Mouse (Mus musculus): ENCODE results near the gene Camta1. TPM values are rescaled to one million over a fixed set of nuclear protein-coding genes. Genes with fewer than 3 reads are reported as not detected.

Gene Camta1
- total and polyA plus RNA-seq, 2 experiments = 2.7 to 6.1 TPM

DNA sequence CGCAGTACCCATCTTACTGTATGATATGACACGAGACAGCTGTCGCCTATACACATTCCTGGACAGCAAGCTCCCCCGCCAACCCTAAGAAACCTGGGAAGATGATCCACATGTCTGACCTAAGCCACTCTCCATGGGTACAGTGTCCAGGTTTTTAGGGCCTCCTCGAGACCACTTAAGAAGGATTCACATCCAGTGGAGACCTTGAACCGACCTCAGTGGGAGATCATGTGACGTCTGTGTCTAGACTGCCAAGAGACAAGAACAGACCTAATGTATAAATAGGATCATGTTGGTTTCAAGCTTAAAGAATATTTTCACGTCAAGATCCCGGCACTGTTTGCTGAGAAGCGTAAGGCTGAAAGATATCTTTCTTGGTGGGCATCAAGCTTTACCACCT lies 757.5 kb downstream of the Camta1 start:
- TF ChIP-seq POLR2A (IDR thresholded peaks at IDR 0.05; ENCODE audit: extremely low read depth, insufficient read depth, low read length) (no peak), CTCF (IDR thresholded peaks at IDR 0.05; ENCODE audit: low read depth, low read length) (no peak)

DNA sequence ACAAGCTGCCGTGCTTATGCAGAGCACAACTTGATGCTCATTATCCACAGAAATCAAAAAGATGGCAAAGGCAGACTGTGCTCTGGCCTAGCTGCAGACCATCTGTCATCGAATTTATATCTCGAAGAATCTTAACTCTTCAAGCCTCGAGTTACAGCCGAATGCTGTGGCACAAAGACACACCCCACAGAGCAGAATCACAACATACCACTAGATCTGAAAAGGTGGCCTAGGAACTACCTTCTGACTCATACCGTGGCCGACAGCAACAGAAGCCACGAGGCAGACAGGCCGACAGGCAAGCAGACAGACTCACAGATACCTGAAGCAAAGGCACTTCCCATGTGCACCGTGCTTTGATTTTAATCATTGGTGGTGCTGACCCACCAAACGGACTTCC lies 758.0 kb downstream of the Camta1 start:
- Histone ChIP-seq H3K79me2 (ENCODE audit: control insufficient read depth, insufficient read depth, low read length) (no peaks in the 10 kb centered on the region), H3K27ac (replicated peaks; ENCODE audit: insufficient read depth, low read depth, low read length) (no peak overlapping the region), H3K4me1 (ENCODE audit: control insufficient read depth, insufficient read depth, low read length) (peaks cover 2% of the 10 kb centered on the region; the same call in 1 of the 2 replicates), H3K36me3 (ENCODE audit: control insufficient read depth, insufficient read depth, low read length) (no peaks in the 10 kb centered on the region), H3K27me3 (ENCODE audit: control insufficient read depth, insufficient read depth, low read length) (peaks cover 11% of the 10 kb centered on the region), H3K4me3 (ENCODE audit: insufficient read depth, low read depth, low read length) (no peak overlapping the region), H3K9ac (ENCODE audit: low read depth, low read length) (no peak overlapping the region)
- DNase-seq (ENCODE audit: extremely low read depth, low read depth, low spot score) = no peak
- TF ChIP-seq CTCF (IDR thresholded peaks at IDR 0.05; ENCODE audit: low read depth, low read length) (no peak), POLR2A (IDR thresholded peaks at IDR 0.05; ENCODE audit: extremely low read depth, insufficient read depth, low read length) (no peak)
- 83% methylated on average over 11 of the region's 11 CpGs for WGBS

More for the DNA sequence above, 757.5 kb downstream of the Camta1 start:
- 83% methylated on average over 10 of the region's 10 CpGs for WGBS
- no peak overlapping the region for H3K27ac ChIP-seq (replicated peaks; ENCODE audit: insufficient read depth, low read depth, low read length)
- H3K36me3 ChIP-seq (ENCODE audit: control insufficient read depth, insufficient read depth, low read length) = no peaks in the 10 kb centered on the region
- no peaks in the 10 kb centered on the region for H3K79me2 ChIP-seq (ENCODE audit: control insufficient read depth, insufficient read depth, low read length)
- peaks cover 11% of the 10 kb centered on the region for H3K27me3 ChIP-seq (ENCODE audit: control insufficient read depth, insufficient read depth, low read length)
- H3K9ac ChIP-seq (ENCODE audit: low read depth, low read length) = no peak overlapping the region
- peaks cover 2% of the 10 kb centered on the region; the same call in 1 of the 2 replicates for H3K4me1 ChIP-seq (ENCODE audit: control insufficient read depth, insufficient read depth, low read length)
- no peak for DNase-seq (ENCODE audit: extremely low read depth, low read depth, low spot score)
- no peak overlapping the region for H3K4me3 ChIP-seq (ENCODE audit: insufficient read depth, low read depth, low read length)

- H3K36me3 ChIP-seq (ENCODE audit: control insufficient read depth, insufficient read depth, low read length) = no peaks in the 10 kb centered on the region
- DNase-seq (ENCODE audit: extremely low read depth, low read depth, low spot score) = no peak
- TF ChIP-seq POLR2A (IDR thresholded peaks at IDR 0.05; ENCODE audit: extremely low read depth, insufficient read depth, low read length) (no peak), CTCF (IDR thresholded peaks at IDR 0.05; ENCODE audit: low read depth, low read length) (no peak)
- H3K4me1 ChIP-seq (ENCODE audit: control insufficient read depth, insufficient read depth, low read length) = no peaks in the 10 kb centered on the region
- H3K27me3 ChIP-seq (ENCODE audit: control insufficient read depth, insufficient read depth, low read length) = 0 out of 2 replicates have a peak, but pooled peaks cover 2% of the 10 kb centered on the region
- H3K79me2 ChIP-seq (ENCODE audit: control insufficient read depth, insufficient read depth, low read length) = no peaks in the 10 kb centered on the region
- 84% methylated on average over 11 of the region's 11 CpGs for WGBS
- no peak overlapping the region for H3K4me3 ChIP-seq (ENCODE audit: insufficient read depth, low read depth, low read length)
- H3K9ac ChIP-seq (ENCODE audit: low read depth, low read length) = no peak overlapping the region
- H3K27ac ChIP-seq (replicated peaks; ENCODE audit: insufficient read depth, low read depth, low read length) = no peak overlapping the region
These were observed 764.6 kb downstream of the Camta1 start for GRCm38 (mm10) chr4:151097104-151097438.

GRCm38 (mm10) chr4:151096334-151097103 lies 765.2 kb downstream of the Camta1 start:
- no peaks in the 10 kb centered on the region for H3K79me2 ChIP-seq (ENCODE audit: control insufficient read depth, insufficient read depth, low read length)
- H3K27me3 ChIP-seq (ENCODE audit: control insufficient read depth, insufficient read depth, low read length) = no peaks in the 10 kb centered on the region
- H3K9ac ChIP-seq (ENCODE audit: low read depth, low read length) = no peak overlapping the region
- 66% methylated on average over 18 of the region's 18 CpGs for WGBS
- H3K36me3 ChIP-seq (ENCODE audit: control insufficient read depth, insufficient read depth, low read length) = no peaks in the 10 kb centered on the region
- no peak overlapping the region for H3K27ac ChIP-seq (replicated peaks; ENCODE audit: insufficient read depth, low read depth, low read length)
- no peak for DNase-seq (ENCODE audit: extremely low read depth, low read depth, low spot score)
- H3K4me3 ChIP-seq (ENCODE audit: insufficient read depth, low read depth, low read length) = no peak overlapping the region
- no peaks in the 10 kb centered on the region for H3K4me1 ChIP-seq (ENCODE audit: control insufficient read depth, insufficient read depth, low read length)
- no peak for TF ChIP-seq POLR2A (IDR thresholded peaks at IDR 0.05; ENCODE audit: extremely low read depth, insufficient read depth, low read length)
- TF ChIP-seq CTCF (IDR thresholded peaks at IDR 0.05; ENCODE audit: low read depth, low read length) = no peak

- WGBS = 47% methylated on average over 2 of the region's 2 CpGs
- DNase-seq (ENCODE audit: extremely low read depth, low read depth, low spot score) = peak; percentile 15
- Histone ChIP-seq H3K4me3 (ENCODE audit: insufficient read depth, low read depth, low read length) (no peak overlapping the region), H3K27me3 (ENCODE audit: control insufficient read depth, insufficient read depth, low read length) (no peaks in the 10 kb centered on the region), H3K4me1 (ENCODE audit: control insufficient read depth, insufficient read depth, low read length) (no peaks in the 10 kb centered on the region), H3K36me3 (ENCODE audit: control insufficient read depth, insufficient read depth, low read length) (no peaks in the 10 kb centered on the region), H3K27ac (replicated peaks; ENCODE audit: insufficient read depth, low read depth, low read length) (no peak overlapping the region), H3K79me2 (ENCODE audit: control insufficient read depth, insufficient read depth, low read length) (no peaks in the 10 kb centered on the region), H3K9ac (ENCODE audit: low read depth, low read length) (no peak overlapping the region)
- TF ChIP-seq POLR2A (IDR thresholded peaks at IDR 0.05; ENCODE audit: extremely low read depth, insufficient read depth, low read length) = no peak
- peak; percentile 45; the same call in 1 of the 2 replicates for TF ChIP-seq CTCF (IDR thresholded peaks at IDR 0.05; ENCODE audit: low read depth, low read length)
These were observed 766.5 kb downstream of the Camta1 start for GRCm38 (mm10) chr4:151095207-151095606.

DNA sequence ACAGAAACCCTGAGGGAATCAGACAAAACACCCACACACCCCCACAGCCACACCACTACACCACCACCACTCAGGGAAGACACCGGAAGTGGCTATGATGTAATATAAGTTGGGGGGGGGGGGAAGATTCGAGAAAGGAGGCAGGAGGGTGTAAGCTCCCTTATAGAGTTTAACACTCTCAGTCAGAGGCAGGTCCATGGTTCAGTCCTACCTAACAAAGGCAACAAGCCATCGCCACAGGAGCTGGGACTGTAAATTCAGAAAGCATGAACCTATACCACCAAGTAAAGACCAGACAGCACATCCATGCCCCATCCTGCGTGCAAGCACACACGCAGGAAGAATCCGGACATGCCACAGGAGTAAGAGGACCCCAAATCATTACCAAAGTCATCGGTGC lies 772.4 kb downstream of the Camta1 start, which contains the start of gene Gm13090:
Gene Gm13090, plus strand, starts transcription at position 301 of the 400 bp plus-strand sequence.
- TF ChIP-seq CTCF (IDR thresholded peaks at IDR 0.05; ENCODE audit: low read depth, low read length) (no peak), POLR2A (IDR thresholded peaks at IDR 0.05; ENCODE audit: extremely low read depth, insufficient read depth, low read length) (no peak)
- H3K27me3 ChIP-seq (ENCODE audit: control insufficient read depth, insufficient read depth, low read length) = no peaks in the 10 kb centered on the region
- no peak within 1 kb of the TSS for H3K9ac ChIP-seq (ENCODE audit: low read depth, low read length)
- H3K36me3 ChIP-seq (ENCODE audit: control insufficient read depth, insufficient read depth, low read length) = no peaks in the 10 kb centered on the region
- DNase-seq (ENCODE audit: extremely low read depth, low read depth, low spot score) = no peak
- WGBS = 81% methylated on average over 7 of the region's 7 CpGs
- no peak within 1 kb of the TSS for H3K27ac ChIP-seq (replicated peaks; ENCODE audit: insufficient read depth, low read depth, low read length)
- H3K79me2 ChIP-seq (ENCODE audit: control insufficient read depth, insufficient read depth, low read length) = no peaks in the 10 kb centered on the region
- H3K4me3 ChIP-seq (ENCODE audit: insufficient read depth, low read depth, low read length) = no peak within 1 kb of the TSS
- no peaks in the 10 kb centered on the region for H3K4me1 ChIP-seq (ENCODE audit: control insufficient read depth, insufficient read depth, low read length)

Measured in liver, adult 2 months (tissue).